Mouse (Mus musculus) liver, embryonic 13.5 days (tissue): ENCODE results near the gene Taok3. TPM values are rescaled to one million over a fixed set of nuclear protein-coding genes. Genes with fewer than 3 reads are reported as not detected.

Experiments used
- ATAC-seq: fragments of 200-750 bp; cut with Nextera tagmentation; 2 replicates; pipeline ENCODE4 v1.8.0; 2017; ENCODE audit warnings: low read depth, mild to moderate bottlenecking, moderate number of reproducible peaks, moderate library complexity
- DNase-seq: peaks from one replicate; pipeline ENCODE4 v3.0.0; 2022
- H3K27ac ChIP-seq: fragments of 300-500 bp; sonication (generic); 2 replicates; pipeline ENCODE4 v1.5.1; 2015; ENCODE audit warnings: moderate library complexity, mild to moderate bottlenecking, inconsistent platforms
- H3K27me3 ChIP-seq: fragments of 300-500 bp; sonication (generic); 2 replicates; pipeline ENCODE4 v1.6.1; 2015; ENCODE audit warnings: mild to moderate bottlenecking, inconsistent platforms
- H3K36me3 ChIP-seq: fragments of 300-500 bp; sonication (generic); 2 replicates; pipeline ENCODE4 v1.6.1; 2015; ENCODE audit warnings: mild to moderate bottlenecking, inconsistent platforms
- H3K4me1 ChIP-seq: fragments of 300-500 bp; sonication (generic); replicated peaks from 2 replicates; pipeline ENCODE4 v1.6.1; 2015; ENCODE audit warnings: inconsistent platforms
- H3K4me2 ChIP-seq: fragments of 300-500 bp; sonication (generic); 2 replicates; pipeline ENCODE4 v1.6.1; 2015; ENCODE audit warnings: inconsistent platforms, mild to moderate bottlenecking, moderate library complexity
- H3K4me3 ChIP-seq: fragments of 300-500 bp; sonication (generic); replicated peaks from 2 replicates; pipeline ENCODE4 v1.5.1; 2015; ENCODE audit warnings: mild to moderate bottlenecking, inconsistent platforms
- H3K9ac ChIP-seq: fragments of 300-500 bp; sonication (generic); 2 replicates; pipeline ENCODE4 v1.6.1; 2015; ENCODE audit warnings: mild to moderate bottlenecking, inconsistent platforms
- H3K9me3 ChIP-seq: fragments of 300-500 bp; sonication (generic); replicated peaks from 2 replicates; pipeline ENCODE4 v1.6.1; 2016; ENCODE audit warnings: inconsistent platforms
- WGBS: fragments of 180-500 bp; shearing (Covaris S2); methylation state at CpG from one replicate; pipeline ENCODE4 v1.1.7; 2015; ENCODE audit not compliant: insufficient replicate concordance; 5-methylcytosine and 5-hydroxymethylcytosine counted together
- polyA plus RNA-seq: library from polyadenylated mRNA; unstranded; fragments of >200 nt; fragmentation: Nextera tagmentation; extraction: Ambion mirVana; gene quantifications from 2 replicates; pipeline ENCODE4 v1.2.1, GENCODE M21; 2015

Taok3 gene
- 49.3 and 56.2 TPM in 2 replicates for polyA plus RNA-seq

DNA sequence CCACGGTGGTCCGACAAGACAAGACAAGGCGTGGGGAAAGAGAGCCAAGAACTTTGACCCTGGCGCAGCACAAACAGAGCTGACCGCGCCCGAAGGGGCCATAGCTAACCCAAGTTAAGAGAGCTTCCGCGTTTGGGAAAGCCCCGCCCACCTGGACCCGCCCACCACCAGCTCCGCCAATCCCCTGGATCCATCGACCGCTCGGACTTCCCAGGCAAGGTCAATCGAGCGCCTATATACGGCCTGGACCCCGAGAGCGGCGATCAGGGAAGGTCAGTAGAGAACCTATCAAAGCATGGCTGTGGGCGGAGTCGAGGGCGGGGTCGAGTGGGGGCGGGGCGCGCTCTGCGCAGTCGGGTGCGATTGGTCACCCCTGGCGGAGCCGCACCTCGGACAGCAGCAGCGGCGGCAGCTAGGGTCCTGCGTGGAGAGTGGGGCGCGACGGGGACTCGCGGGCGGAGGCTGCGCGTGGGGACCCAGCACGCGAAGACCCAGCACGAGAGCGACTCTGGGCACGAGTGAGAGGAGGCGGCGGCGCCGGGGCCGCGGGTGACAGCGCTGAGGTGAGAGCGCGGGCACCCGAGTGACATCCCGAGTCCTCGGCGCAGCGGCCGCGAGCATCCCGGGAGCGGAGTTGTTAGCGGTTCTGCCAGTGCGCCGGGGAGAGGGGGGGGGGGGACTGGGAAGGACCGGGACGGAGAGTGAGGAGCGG lies at the start of gene Taok3:
Taok3 (plus strand) TSS at position 353 of the 712 bp plus-strand sequence.
- peak; percentile 98 for DNase-seq
- Histone ChIP-seq H3K9ac (peak within 1 kb of the TSS; percentile 86), H3K4me3 (peak within 1 kb of the TSS; percentile 88), H3K27ac (peak within 1 kb of the TSS; percentile 93), H3K4me2 (peak within 1 kb of the TSS; percentile 95), H3K36me3 (peaks cover 15% of the 10 kb centered on the region), H3K9me3 (no peaks in the 10 kb centered on the region), H3K27me3 (no peaks in the 10 kb centered on the region), H3K4me1 (peaks cover 73% of the 10 kb centered on the region)
- under 1% methylated on average over 74 of the region's 74 CpGs for WGBS
- ATAC-seq = peak; percentile 83

DNA sequence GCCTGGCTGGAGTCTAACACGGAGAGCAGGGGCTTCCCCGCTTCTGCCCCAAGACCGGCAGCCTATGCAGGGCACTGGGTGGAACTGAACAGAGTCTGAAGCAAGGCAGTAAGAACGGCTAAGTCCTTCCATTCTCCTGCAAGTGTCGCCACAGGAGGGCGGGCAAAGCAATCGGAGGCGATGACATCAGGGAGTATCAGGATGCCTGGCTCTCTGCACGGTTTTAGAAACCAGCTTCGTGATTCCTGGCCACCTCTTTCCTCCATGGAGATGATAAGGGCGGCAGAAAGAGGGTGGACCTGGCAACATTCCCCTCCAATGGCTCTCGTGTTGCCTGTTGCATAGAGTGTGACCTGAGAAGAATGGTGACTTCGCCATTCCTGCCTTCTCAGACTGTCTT lies 32.2 kb upstream of the Taok3 start:
- H3K4me2 ChIP-seq = peak overlapping the region; percentile 3; the same call in 1 of the 2 replicates
- 0 out of 2 replicates have a peak, but pooled peaks cover 7% of the 10 kb centered on the region for H3K27me3 ChIP-seq
- H3K4me3 ChIP-seq = no peak overlapping the region
- peaks cover 8% of the 10 kb centered on the region; the same call in 1 of the 2 replicates for H3K4me1 ChIP-seq
- 10% methylated on average over 13 of the region's 13 CpGs for WGBS
- ATAC-seq = no peak
- DNase-seq = no peak
- peaks cover 18% of the 10 kb centered on the region for H3K36me3 ChIP-seq
- H3K9ac ChIP-seq = no peak overlapping the region
- H3K9me3 ChIP-seq = no peaks in the 10 kb centered on the region
- no peak overlapping the region for H3K27ac ChIP-seq

DNA sequence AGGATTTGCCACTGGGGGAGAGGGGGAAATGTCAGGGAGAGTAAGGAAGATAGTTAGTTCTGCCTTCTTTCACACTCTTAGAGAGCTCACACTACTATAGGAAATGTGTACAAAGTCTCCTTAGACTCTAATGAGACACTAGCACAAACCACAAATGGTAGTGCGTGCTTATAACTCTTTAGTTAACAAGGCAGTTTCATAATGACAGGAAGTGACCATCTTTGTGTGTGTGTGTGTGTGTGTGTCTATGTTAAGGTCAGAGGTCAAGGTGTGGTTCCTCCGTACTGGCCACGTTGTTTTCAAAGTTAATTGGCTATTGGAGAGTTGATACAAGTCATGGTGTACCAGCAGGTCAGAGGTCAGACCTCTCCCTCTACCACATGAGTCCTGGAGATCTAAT lies 30.8 kb upstream of the Taok3 start:
- H3K27ac ChIP-seq = no peak overlapping the region
- no peak overlapping the region for H3K4me3 ChIP-seq
- H3K9me3 ChIP-seq = no peaks in the 10 kb centered on the region
- DNase-seq = no peak
- H3K9ac ChIP-seq = no peak overlapping the region
- H3K27me3 ChIP-seq = 0 out of 2 replicates have a peak, but pooled peaks cover 7% of the 10 kb centered on the region
- peaks cover 8% of the 10 kb centered on the region; the same call in 1 of the 2 replicates for H3K4me1 ChIP-seq
- ATAC-seq = no peak
- no peak overlapping the region for H3K4me2 ChIP-seq
- 22% methylated on average over 3 of the region's 3 CpGs for WGBS
- peaks cover 30% of the 10 kb centered on the region for H3K36me3 ChIP-seq

DNA sequence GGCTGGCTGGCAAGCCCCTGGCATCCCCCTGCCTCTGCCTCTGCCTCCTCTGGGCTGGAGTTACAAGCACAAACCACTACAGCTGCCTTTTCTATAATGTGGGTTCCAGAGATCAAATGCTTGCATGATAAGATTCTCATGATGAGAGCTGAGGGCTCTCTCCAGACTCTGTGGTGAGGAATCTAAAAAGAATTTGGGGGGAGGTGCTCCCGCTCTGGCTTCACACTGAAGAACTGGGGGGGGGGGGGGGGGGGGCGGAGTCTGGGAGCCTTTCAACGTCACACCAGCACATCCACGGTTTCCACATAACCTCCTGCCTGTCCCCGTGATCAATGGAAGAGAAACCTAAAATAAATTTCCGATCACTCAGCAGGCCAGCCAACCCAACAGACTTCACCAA lies 30.1 kb upstream of the Taok3 start:
- Histone ChIP-seq H3K36me3 (peaks cover 37% of the 10 kb centered on the region), H3K4me2 (no peak overlapping the region), H3K9me3 (no peaks in the 10 kb centered on the region), H3K27me3 (0 out of 2 replicates have a peak, but pooled peaks cover 7% of the 10 kb centered on the region), H3K4me1 (peaks cover 8% of the 10 kb centered on the region; the same call in 1 of the 2 replicates), H3K27ac (no peak overlapping the region), H3K4me3 (no peak overlapping the region), H3K9ac (no peak overlapping the region)
- 19% methylated on average over 6 of the region's 6 CpGs for WGBS
- no peak for ATAC-seq
- DNase-seq = no peak

DNA sequence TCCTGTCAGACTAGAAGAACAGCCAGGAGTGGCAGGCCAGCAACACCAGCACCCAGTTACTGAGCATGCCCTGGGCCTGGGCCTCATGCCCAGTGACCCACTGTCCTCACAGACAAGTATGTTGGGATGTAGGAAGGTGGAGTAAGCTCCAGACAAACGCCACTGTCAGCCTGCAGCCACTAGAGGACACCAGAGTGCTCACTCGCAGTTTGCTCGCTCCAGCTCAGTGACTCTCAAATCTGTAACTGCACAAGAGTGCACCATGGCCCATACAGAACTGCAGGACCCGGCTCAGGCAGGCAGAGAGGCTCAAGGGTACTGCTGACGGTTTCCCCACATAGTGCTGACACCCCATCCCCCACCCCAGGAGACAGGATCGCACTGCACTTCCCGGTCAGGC lies 25.5 kb upstream of the Taok3 start:
- Histone ChIP-seq H3K4me2 (no peak overlapping the region), H3K27me3 (no peaks in the 10 kb centered on the region), H3K4me3 (no peak overlapping the region), H3K4me1 (0 out of 2 replicates have a peak, but pooled peaks cover 2% of the 10 kb centered on the region), H3K9me3 (no peaks in the 10 kb centered on the region), H3K9ac (no peak overlapping the region), H3K36me3 (peaks cover 75% of the 10 kb centered on the region), H3K27ac (no peak overlapping the region)
- WGBS = 59% methylated on average over 7 of the region's 7 CpGs
- ATAC-seq = no peak
- DNase-seq = no peak

DNA sequence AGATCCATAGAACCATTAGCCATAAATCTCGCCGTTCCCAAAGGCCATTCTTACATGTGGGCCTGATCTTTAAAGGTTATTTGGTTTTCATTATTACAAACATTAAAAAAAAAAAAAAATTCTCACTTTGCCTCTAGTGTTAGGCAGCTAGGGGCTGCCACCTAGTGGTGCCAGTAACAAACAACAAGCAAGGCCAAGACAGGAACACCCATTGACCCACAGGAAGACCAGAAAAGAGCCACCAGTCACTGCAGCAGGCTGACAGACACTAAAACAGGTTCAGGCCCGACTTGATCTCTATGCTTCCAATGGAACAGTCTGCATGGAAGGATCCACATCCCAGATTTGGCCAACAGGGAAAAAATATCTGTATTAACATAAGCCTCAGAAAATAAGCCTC lies 23.2 kb upstream of the Taok3 start:
- Histone ChIP-seq H3K36me3 (peaks cover 90% of the 10 kb centered on the region), H3K4me1 (no peaks in the 10 kb centered on the region), H3K9ac (no peak overlapping the region), H3K27me3 (no peaks in the 10 kb centered on the region), H3K4me2 (no peak overlapping the region), H3K4me3 (no peak overlapping the region), H3K27ac (no peak overlapping the region), H3K9me3 (no peaks in the 10 kb centered on the region)
- WGBS = 50% methylated on average over 3 of the region's 3 CpGs
- ATAC-seq (no peak), DNase-seq (peak; percentile 20)

DNA sequence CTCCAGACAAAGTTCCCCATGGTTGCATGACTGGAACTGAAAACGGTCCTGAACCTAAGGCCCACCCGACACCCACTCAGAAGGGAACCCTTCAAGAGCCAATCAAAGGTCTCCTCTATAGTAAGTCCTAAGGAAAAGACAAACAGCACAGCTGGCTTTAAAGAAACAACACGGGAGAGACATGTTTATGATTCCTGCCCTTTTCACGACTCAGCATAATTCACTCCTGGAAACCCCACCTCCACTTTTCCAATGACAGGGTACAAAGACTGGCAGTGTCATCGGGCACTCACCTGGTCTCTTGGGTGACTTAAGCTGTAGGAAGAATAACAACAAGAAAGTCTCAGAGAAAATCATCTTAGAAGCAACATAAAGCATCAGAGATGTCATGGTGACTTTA lies 20.9 kb upstream of the Taok3 start:
- Histone ChIP-seq H3K9me3 (no peaks in the 10 kb centered on the region), H3K4me3 (no peak overlapping the region), H3K27ac (no peak overlapping the region), H3K9ac (no peak overlapping the region), H3K36me3 (peaks cover 91% of the 10 kb centered on the region), H3K27me3 (no peaks in the 10 kb centered on the region), H3K4me1 (no peaks in the 10 kb centered on the region), H3K4me2 (no peak overlapping the region)
- DNase-seq (no peak), ATAC-seq (no peak)
- 89% methylated on average over 5 of the region's 5 CpGs for WGBS

DNA sequence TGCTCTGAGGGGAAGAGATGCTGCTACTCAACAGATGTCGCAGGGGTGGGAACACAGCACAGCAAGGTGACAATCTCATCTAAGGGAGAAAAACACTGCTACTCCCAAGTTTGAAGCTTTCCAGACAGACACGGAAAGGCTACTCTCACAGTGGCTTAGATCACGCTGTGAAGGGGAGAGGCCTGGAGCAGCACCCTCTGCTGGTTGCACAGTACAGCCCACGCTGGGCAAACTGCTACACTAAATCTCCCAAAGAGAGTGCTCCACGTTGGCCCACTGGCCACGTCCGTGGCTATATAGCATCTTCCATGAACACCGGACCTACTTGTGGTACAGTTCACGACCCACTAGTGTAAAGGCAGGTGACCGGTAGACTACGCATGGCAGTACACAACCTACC lies 20.2 kb upstream of the Taok3 start:
- Histone ChIP-seq H3K4me1 (no peaks in the 10 kb centered on the region), H3K36me3 (peaks cover 91% of the 10 kb centered on the region)
- WGBS = 84% methylated on average over 11 of the region's 11 CpGs

DNA sequence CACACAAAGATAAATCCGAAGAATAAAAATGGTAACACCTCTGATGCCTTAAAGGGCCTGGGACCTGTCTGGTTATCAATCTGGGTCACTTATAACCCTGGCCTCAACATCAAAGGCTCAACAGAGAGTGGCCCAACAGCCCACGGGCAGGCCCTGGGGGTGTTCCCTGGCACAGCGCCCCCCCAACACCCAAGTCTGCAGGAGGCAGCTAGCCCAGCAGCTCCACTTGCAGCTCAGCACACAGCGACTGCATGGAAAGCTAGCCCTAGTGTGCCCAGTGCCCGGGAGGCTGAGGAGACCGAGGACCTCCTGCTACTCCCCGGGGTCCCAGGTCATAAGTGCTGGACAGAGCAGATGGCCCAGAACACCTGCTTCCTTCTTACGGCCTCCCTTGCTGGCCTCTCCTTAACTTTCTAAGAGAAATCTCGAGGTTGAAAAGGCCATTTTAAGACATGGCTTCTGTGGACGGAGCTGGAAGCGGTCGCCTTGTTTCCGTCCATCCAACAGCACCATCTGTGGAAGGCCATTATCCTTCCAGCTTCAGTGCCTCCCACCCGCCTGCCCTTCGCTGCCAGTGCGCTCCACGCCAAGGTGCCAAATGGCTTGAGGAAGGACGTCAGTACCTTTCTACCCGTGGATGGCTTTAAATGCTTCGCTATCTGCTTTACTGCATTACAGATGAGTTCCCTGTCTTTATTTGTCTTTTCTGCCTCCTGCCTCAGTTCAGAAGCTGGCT lies 16.6 kb upstream of the Taok3 start:
- no peak overlapping the region for H3K9ac ChIP-seq
- H3K4me2 ChIP-seq = no peak overlapping the region
- no peak overlapping the region for H3K4me3 ChIP-seq
- DNase-seq (no peak), ATAC-seq (no peak)
- H3K4me1 ChIP-seq = no peaks in the 10 kb centered on the region
- H3K27ac ChIP-seq = no peak overlapping the region
- WGBS = 88% methylated on average over 20 of the region's 20 CpGs
- peaks cover 98% of the 10 kb centered on the region for H3K36me3 ChIP-seq
- H3K27me3 ChIP-seq = no peaks in the 10 kb centered on the region
- no peaks in the 10 kb centered on the region for H3K9me3 ChIP-seq

More for the DNA sequence above, 20.2 kb upstream of the Taok3 start:
- Histone ChIP-seq H3K9me3 (no peaks in the 10 kb centered on the region), H3K27ac (no peak overlapping the region), H3K4me2 (no peak overlapping the region), H3K27me3 (no peaks in the 10 kb centered on the region), H3K4me3 (no peak overlapping the region), H3K9ac (no peak overlapping the region)
- no peak for ATAC-seq
- DNase-seq = no peak

DNA sequence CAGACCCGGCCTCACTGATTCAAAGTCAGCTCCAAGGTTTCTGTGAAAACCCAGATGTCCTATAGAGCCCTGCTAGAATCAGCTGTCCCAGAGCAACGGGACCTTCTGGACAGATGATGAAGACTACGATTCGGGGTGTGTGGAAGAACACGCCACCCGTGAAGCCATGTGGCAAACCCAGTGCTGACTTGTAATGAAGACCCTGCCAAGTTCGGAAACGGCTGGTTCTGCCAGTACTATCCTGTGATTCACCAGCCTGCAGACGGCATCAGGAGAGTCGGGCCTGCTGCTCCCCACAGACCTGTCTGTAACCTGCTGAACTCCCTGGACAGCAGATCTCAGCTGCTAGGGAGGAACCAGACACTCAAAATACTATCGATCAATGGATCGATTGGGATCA lies 15.6 kb upstream of the Taok3 start:
- ATAC-seq = no peak
- no peak overlapping the region for H3K4me2 ChIP-seq
- H3K9ac ChIP-seq = no peak overlapping the region
- peaks cover 98% of the 10 kb centered on the region for H3K36me3 ChIP-seq
- H3K27me3 ChIP-seq = no peaks in the 10 kb centered on the region
- H3K9me3 ChIP-seq = no peaks in the 10 kb centered on the region
- H3K4me3 ChIP-seq = no peak overlapping the region
- DNase-seq = no peak
- WGBS = 90% methylated on average over 12 of the region's 12 CpGs
- H3K27ac ChIP-seq = no peak overlapping the region
- H3K4me1 ChIP-seq = no peaks in the 10 kb centered on the region

DNA sequence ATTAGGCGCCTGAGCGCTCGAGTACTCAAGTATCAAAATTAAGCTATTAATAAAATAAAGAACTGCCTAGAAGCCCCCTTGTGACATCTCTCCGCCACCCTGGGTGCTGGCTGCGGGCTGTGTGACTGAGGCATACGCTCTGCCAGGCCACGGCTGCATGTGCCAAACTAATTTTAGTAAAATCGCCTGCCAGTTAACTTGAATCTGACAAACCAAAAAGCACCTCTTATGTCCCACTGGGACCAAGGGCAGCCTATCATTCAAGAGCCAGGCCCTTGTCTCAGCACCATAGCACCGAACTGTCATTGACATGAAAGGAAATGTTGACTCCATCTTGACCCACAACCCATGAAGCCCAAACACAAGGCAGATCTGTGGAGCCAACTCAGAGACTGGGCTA lies 14.2 kb upstream of the Taok3 start:
- Histone ChIP-seq H3K4me2 (no peak overlapping the region), H3K9ac (no peak overlapping the region), H3K9me3 (no peaks in the 10 kb centered on the region), H3K36me3 (peaks cover 96% of the 10 kb centered on the region), H3K27ac (no peak overlapping the region), H3K4me3 (no peak overlapping the region), H3K27me3 (no peaks in the 10 kb centered on the region), H3K4me1 (no peaks in the 10 kb centered on the region)
- DNase-seq (no peak), ATAC-seq (no peak)
- 84% methylated on average over 9 of the region's 9 CpGs for WGBS
